Mouse (Mus musculus): ENCODE results near the gene Stx6. TPM values are rescaled to one million over a fixed set of nuclear protein-coding genes. Genes with fewer than 3 reads are reported as not detected.

The Stx6 gene
- polyA plus RNA-seq, 1 experiment from 2014 or later: 106 TPM

- no peaks in the 10 kb centered on the region for H3K36me3 ChIP-seq
- no peaks in the 10 kb centered on the region for H3K4me1 ChIP-seq (replicated peaks)
- no peaks in the 10 kb centered on the region for H3K9me3 ChIP-seq
- no peak overlapping the region for H3K27ac ChIP-seq (replicated peaks)
- no peak overlapping the region for H3K4me3 ChIP-seq
- H3K9ac ChIP-seq: no peak overlapping the region
- WGBS: 85% methylated on average over 8 of the region's 8 CpGs
- H3K4me2 ChIP-seq: no peak overlapping the region
- no peaks in the 10 kb centered on the region for H3K27me3 ChIP-seq
- no peak for ATAC-seq (ENCODE audit: low read depth)
Observed at GRCm38 (mm10) chr1:155254309-155254708, 95.8 kb downstream of the Stx6 start.

Other genes with a start within 250 kb of the Stx6 start
- 7.5 and 7.9 TPM in 2 replicates for gene Ier5, start 59.1 kb upstream of the Stx6 start, polyA plus RNA-seq (2015; fragmentation: Nextera tagmentation; extraction: Ambion mirVana)
- gene Mr1, start 11.9 kb upstream of the Stx6 start, polyA plus RNA-seq (2015; fragmentation: Nextera tagmentation; extraction: Ambion mirVana): 1.3 TPM in 2 replicates
- 3.5 and 6.4 TPM in 2 replicates for gene BC034090, start 85.7 kb downstream of the Stx6 start, polyA plus RNA-seq (2015; fragmentation: Nextera tagmentation; extraction: Ambion mirVana)